Mouse (Mus musculus): ENCODE results near the gene Cdc6. TPM values are rescaled to one million over a fixed set of nuclear protein-coding genes. Genes with fewer than 3 reads are reported as not detected.

Cdc6 gene
- polyA plus RNA-seq, 1 experiment = 2.9 TPM

DNA sequence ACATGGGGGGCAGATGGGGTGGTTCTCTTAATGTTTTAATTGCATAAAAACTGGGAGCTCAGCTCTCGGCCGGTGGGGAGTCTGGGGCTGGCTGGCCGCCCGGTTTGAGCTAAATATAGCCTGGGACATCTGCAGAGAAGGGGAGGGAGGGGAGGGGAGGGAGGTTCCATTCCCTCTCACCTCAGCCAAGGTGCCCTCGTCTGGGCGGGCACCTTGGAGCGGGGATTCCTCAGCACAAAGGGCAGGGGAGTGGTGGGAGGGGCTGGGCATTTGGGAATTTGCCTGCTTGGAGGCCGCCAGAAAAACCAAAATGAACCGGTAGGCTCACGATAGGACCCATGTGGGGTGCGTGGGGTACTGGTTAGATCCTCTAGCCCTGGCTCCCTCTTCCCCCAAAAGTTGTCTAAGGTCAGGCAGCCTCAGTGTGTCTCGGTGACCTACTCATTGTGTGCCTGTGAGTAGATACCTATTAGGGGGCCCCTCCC lies 33.8 kb downstream of the Cdc6 start:
- peaks cover 83% of the 10 kb centered on the region for H3K4me1 ChIP-seq (ENCODE audit: control insufficient read depth, insufficient read depth, low read length)
- peak overlapping the region; percentile 88 for H3K4me3 ChIP-seq (ENCODE audit: control insufficient read depth, low read depth, low read length)
- H3K27me3 ChIP-seq (ENCODE audit: control insufficient read depth, insufficient read depth, low read length) = no peaks in the 10 kb centered on the region
- H3K27ac ChIP-seq (ENCODE audit: control insufficient read depth, insufficient read depth, low read depth, low read length) = peak overlapping the region; percentile 92
- TF ChIP-seq POLR2A (IDR thresholded peaks at IDR 0.05; ENCODE audit: control insufficient read depth, low read depth, low read length) (no peak), CTCF (IDR thresholded peaks at IDR 0.05; ENCODE audit: control insufficient read depth, insufficient read depth, insufficient replicate concordance, low read depth, low read length) (no peak)
- no peaks in the 10 kb centered on the region for H3K36me3 ChIP-seq (ENCODE audit: control insufficient read depth, insufficient read depth, low read length)

DNA sequence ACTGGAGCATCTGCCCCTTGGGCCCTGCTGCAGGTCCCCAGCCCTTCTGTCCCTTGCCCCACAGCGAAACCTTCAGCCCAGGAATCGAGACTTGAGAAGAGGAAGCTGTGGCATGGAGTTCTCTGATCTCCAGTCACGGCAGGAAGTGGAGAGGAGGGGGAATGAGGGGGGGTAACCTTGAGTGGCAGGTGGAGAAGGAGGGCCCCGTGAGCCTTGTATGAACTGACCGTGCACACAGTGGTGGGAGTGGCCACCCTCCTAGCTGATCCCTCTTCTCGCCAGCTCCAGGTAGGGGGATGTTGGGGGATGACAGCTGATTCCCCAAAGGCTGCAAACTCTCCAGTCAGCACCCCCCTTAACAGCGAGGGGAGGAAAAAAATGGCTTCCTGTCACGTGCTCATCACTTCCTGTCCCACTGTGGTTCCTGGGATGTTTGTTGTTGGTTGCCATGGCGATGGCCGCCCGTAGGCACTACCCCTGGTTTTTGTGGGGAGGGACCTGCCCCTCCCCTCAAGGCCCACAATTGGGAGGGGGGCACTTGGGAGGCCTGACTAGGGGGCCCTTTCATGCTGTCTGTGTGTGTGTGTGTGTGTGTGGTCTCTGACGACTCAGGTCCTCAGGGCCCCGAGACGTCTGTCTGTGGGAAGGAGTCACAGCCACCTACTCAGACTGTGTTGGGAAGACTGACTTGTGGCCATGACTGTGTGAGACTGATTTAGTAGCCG lies 34.4 kb downstream of the Cdc6 start:
- Histone ChIP-seq H3K27ac (ENCODE audit: control insufficient read depth, insufficient read depth, low read depth, low read length) (peak overlapping the region; percentile 92), H3K36me3 (ENCODE audit: control insufficient read depth, insufficient read depth, low read length) (no peaks in the 10 kb centered on the region), H3K27me3 (ENCODE audit: control insufficient read depth, insufficient read depth, low read length) (no peaks in the 10 kb centered on the region), H3K4me1 (ENCODE audit: control insufficient read depth, insufficient read depth, low read length) (peaks cover 77% of the 10 kb centered on the region), H3K4me3 (ENCODE audit: control insufficient read depth, low read depth, low read length) (peak overlapping the region; percentile 88)
- TF ChIP-seq CTCF (IDR thresholded peaks at IDR 0.05; ENCODE audit: control insufficient read depth, insufficient read depth, insufficient replicate concordance, low read depth, low read length) (no peak), POLR2A (IDR thresholded peaks at IDR 0.05; ENCODE audit: control insufficient read depth, low read depth, low read length) (peak; percentile 84; the same call in 1 of the 2 replicates)

DNA sequence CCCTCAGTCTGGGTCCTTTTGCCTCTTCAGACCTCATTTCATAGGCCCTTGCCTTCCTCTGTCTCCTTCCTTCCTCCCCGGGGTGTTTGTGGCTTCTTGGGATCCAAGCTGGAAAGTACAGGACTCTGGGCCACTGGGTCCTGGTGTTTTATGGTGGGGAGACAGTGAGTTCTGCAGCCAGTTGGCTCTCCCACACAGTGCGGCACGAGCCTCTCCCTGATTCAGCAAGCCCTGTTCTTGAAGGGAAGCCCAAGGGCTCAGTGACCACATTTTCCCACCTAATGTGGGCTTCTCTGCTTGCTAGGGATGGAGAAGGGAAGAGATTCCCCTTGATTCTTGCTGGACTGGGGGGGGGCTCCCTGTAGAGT lies 34.9 kb downstream of the Cdc6 start:
- TF ChIP-seq CTCF (IDR thresholded peaks at IDR 0.05; ENCODE audit: control insufficient read depth, insufficient read depth, insufficient replicate concordance, low read depth, low read length) = no peak
- TF ChIP-seq POLR2A (IDR thresholded peaks at IDR 0.05; ENCODE audit: control insufficient read depth, low read depth, low read length) = no peak
- Histone ChIP-seq H3K36me3 (ENCODE audit: control insufficient read depth, insufficient read depth, low read length) (no peaks in the 10 kb centered on the region), H3K27ac (ENCODE audit: control insufficient read depth, insufficient read depth, low read depth, low read length) (peak overlapping the region; percentile 92), H3K4me3 (ENCODE audit: control insufficient read depth, low read depth, low read length) (peak overlapping the region; percentile 88), H3K27me3 (ENCODE audit: control insufficient read depth, insufficient read depth, low read length) (no peaks in the 10 kb centered on the region), H3K4me1 (ENCODE audit: control insufficient read depth, insufficient read depth, low read length) (peaks cover 73% of the 10 kb centered on the region)

DNA sequence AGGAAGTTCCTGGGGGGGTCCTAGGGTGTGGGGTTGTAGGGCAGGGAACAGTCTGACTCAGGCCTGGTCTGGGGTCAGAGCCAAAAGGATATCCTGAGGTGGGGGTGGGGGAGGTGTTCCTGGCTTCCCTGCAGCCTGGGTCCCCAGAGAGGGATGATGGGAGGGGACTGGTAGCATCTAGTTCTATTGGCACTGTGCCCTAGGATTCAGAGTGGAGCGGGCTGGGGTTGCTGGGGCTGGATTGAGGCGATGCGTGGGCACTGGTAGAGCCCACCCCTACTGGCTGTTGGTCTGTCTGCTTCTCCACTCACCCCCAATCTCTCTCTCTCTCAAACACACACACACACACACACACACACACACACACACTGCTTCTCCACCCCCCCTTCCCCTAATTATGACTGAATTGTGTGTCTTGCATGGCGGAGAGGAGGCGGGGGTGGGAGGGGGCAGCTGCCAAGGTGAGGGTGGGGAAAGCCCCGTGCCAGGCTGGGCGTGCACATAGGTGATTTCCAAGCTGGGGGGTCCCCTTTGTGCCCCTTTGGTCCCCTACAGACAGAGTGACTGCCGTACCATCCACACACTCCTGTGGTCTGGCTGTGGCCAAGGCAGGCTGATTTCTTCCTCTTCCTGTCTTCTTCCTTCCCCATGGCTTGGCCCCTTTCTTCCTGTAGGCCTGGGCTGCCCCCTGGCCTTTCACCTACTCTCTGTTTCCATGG lies 35.5 kb downstream of the Cdc6 start:
- H3K27me3 ChIP-seq (ENCODE audit: control insufficient read depth, insufficient read depth, low read length) = no peaks in the 10 kb centered on the region
- peak overlapping the region; percentile 88 for H3K4me3 ChIP-seq (ENCODE audit: control insufficient read depth, low read depth, low read length)
- TF ChIP-seq CTCF (IDR thresholded peaks at IDR 0.05; ENCODE audit: control insufficient read depth, insufficient read depth, insufficient replicate concordance, low read depth, low read length) (no peak), POLR2A (IDR thresholded peaks at IDR 0.05; ENCODE audit: control insufficient read depth, low read depth, low read length) (peak; percentile 10; the same call in 1 of the 2 replicates)
- H3K4me1 ChIP-seq (ENCODE audit: control insufficient read depth, insufficient read depth, low read length) = peaks cover 67% of the 10 kb centered on the region
- peak overlapping the region; percentile 92 for H3K27ac ChIP-seq (ENCODE audit: control insufficient read depth, insufficient read depth, low read depth, low read length)
- H3K36me3 ChIP-seq (ENCODE audit: control insufficient read depth, insufficient read depth, low read length) = no peaks in the 10 kb centered on the region

DNA sequence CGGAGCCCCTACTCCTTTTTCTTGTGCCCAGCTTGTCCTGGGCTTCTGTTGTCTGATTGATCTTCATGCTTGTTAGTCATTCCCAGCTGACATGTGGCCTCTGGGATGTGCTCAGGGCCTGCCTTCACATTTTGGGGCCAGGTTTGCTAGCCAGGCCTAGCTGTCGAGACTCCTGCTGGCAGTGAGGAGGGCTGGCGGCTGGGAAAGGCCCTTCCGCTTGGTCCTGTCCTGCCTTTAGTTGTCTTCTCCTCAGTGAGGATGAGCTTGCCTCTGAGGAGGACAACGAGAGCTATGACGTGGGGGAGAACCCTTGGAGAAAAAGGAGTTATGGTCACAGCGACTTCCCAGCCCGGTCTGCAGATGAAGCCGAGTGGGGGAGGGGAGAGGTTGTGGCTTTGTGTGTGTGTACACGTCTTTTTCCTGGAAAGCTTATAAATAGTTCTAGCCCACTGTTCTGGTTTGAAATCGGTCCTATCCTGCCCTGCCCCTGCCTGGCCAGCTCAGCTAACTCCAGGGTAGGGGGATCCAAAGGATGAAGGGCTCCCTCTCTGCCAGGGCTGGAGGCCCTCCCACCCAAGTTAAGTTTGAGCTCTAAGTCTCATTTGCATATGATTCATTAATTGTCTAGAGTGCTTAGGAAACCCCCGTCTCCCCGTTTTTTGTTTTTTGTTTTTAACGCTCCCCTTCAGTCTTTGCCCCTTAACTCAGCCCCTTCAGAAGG lies 36.3 kb downstream of the Cdc6 start:
- TF ChIP-seq CTCF (IDR thresholded peaks at IDR 0.05; ENCODE audit: control insufficient read depth, insufficient read depth, insufficient replicate concordance, low read depth, low read length) = no peak
- no peak for TF ChIP-seq POLR2A (IDR thresholded peaks at IDR 0.05; ENCODE audit: control insufficient read depth, low read depth, low read length)
- Histone ChIP-seq H3K27ac (ENCODE audit: control insufficient read depth, insufficient read depth, low read depth, low read length) (peak overlapping the region; percentile 3; the same call in 1 of the 2 replicates), H3K27me3 (ENCODE audit: control insufficient read depth, insufficient read depth, low read length) (no peaks in the 10 kb centered on the region), H3K36me3 (ENCODE audit: control insufficient read depth, insufficient read depth, low read length) (no peaks in the 10 kb centered on the region), H3K4me3 (ENCODE audit: control insufficient read depth, low read depth, low read length) (peak overlapping the region; percentile 88), H3K4me1 (ENCODE audit: control insufficient read depth, insufficient read depth, low read length) (peaks cover 59% of the 10 kb centered on the region)

GRCm38 (mm10) chr11:98944897-98945604 lies 37.5 kb downstream of the Cdc6 start:
- no peak overlapping the region for H3K4me3 ChIP-seq (ENCODE audit: control insufficient read depth, low read depth, low read length)
- peaks cover 57% of the 10 kb centered on the region for H3K4me1 ChIP-seq (ENCODE audit: control insufficient read depth, insufficient read depth, low read length)

More at GRCm38 (mm10) chr11:98944897-98945604, 37.5 kb downstream of the Cdc6 start:
- Histone ChIP-seq H3K27me3 (ENCODE audit: control insufficient read depth, insufficient read depth, low read length) (no peaks in the 10 kb centered on the region), H3K36me3 (ENCODE audit: control insufficient read depth, insufficient read depth, low read length) (no peaks in the 10 kb centered on the region), H3K27ac (ENCODE audit: control insufficient read depth, insufficient read depth, low read depth, low read length) (no peak overlapping the region)
- TF ChIP-seq CTCF (IDR thresholded peaks at IDR 0.05; ENCODE audit: control insufficient read depth, insufficient read depth, insufficient replicate concordance, low read depth, low read length) = no peak
- TF ChIP-seq POLR2A (IDR thresholded peaks at IDR 0.05; ENCODE audit: control insufficient read depth, low read depth, low read length) = no peak

All from testis, adult 2 months (tissue).